Mouse (Mus musculus) heart, postnatal 0 days (tissue): ENCODE results near the gene Nqo1. TPM values are rescaled to one million over a fixed set of nuclear protein-coding genes. Genes with fewer than 3 reads are reported as not detected.
A peak's percentile ranks its signal among the peaks of the same experiment; 100 is the strongest.

Experiments
- ATAC-seq: fragments of 200-750 bp; cut with Nextera tagmentation; 2 replicates; pipeline ENCODE4 v1.8.0; 2017; ENCODE audit warnings: low read depth, moderate number of reproducible peaks, moderate library complexity; ENCODE audit not compliant: insufficient read depth
- DNase-seq: peaks from one replicate; pipeline ENCODE4 v3.0.0-alpha.2; 2016; ENCODE audit warnings: low spot score
- H3K27ac ChIP-seq: fragments of 300-500 bp; sonication (generic); 2 replicates; pipeline ENCODE4 v1.5.1; 2014; ENCODE audit warnings: low read depth, mild to moderate bottlenecking
- H3K27me3 ChIP-seq: fragments of 300-500 bp; sonication (generic); 2 replicates; pipeline ENCODE4 v1.6.1; 2014; ENCODE audit warnings: low read length, mixed read lengths; ENCODE audit not compliant: control insufficient read depth, insufficient read depth
- H3K36me3 ChIP-seq: fragments of 300-500 bp; sonication (generic); replicated peaks from 2 replicates; pipeline ENCODE4 v1.6.1; 2014; ENCODE audit warnings: low read length, mixed read lengths; ENCODE audit not compliant: control insufficient read depth, insufficient read depth
- H3K4me1 ChIP-seq: fragments of 300-500 bp; sonication (generic); 2 replicates; pipeline ENCODE4 v1.6.1; 2014; ENCODE audit warnings: antibody characterized with exemption; ENCODE audit not compliant: control insufficient read depth, insufficient read depth
- H3K4me2 ChIP-seq: fragments of 300-500 bp; sonication (generic); 2 replicates; pipeline ENCODE4 v1.6.1; 2014; ENCODE audit warnings: low read depth, mild to moderate bottlenecking, low read length, moderate library complexity
- H3K4me3 ChIP-seq: fragments of 300-500 bp; sonication (generic); 2 replicates; pipeline ENCODE4 v1.5.1; 2014; ENCODE audit warnings: low read depth, low read length
- H3K9ac ChIP-seq: fragments of 300-500 bp; sonication (generic); replicated peaks from 2 replicates; pipeline ENCODE4 v1.6.1; 2014; ENCODE audit warnings: low read depth, low read length, mixed read lengths
- H3K9me3 ChIP-seq: fragments of 300-500 bp; sonication (generic); replicated peaks from 2 replicates; pipeline ENCODE4 v1.6.1; 2016; ENCODE audit warnings: low read length; ENCODE audit not compliant: control insufficient read depth
- CTCF ChIP-seq: IDR thresholded peaks from 2 replicates; pipeline ENCODE4 v1.5.1; 2016; ENCODE audit warnings: antibody characterized with exemption, control low read depth, low read depth
- EP300 ChIP-seq: IDR thresholded peaks from 2 replicates; pipeline ENCODE4 v1.6.1; 2016; ENCODE audit warnings: antibody characterized with exemption, low read depth
- whole genome bisulfite sequencing: fragments of 180-500 bp; shearing (Covaris S2); extraction: QIAGEN DNeasy Blood & Tissue Kit; methylation state at CpG from one replicate; pipeline ENCODE4 v1.1.7; 2014; 5-methylcytosine and 5-hydroxymethylcytosine counted together
- polyA plus RNA-seq: library from polyadenylated mRNA; unstranded; fragments of >200 nt; fragmentation: Nextera tagmentation; extraction: Ambion mirVana; gene quantifications from 2 replicates; pipeline ENCODE4 v1.2.1, GENCODE M21; 2015
- total RNA-seq: library from RNA; depleted of rRNA; stranded (reverse); fragments of >200 nt; gene quantifications from 2 replicates; pipeline ENCODE4 v1.2.3, GENCODE M21; 2014; ENCODE audit warnings: low replicate concordance; rRNA removed

Nqo1 gene
- total and polyA plus RNA-seq, 2 experiments from 2014 or later: 19.9 to 20.8 TPM

DNA sequence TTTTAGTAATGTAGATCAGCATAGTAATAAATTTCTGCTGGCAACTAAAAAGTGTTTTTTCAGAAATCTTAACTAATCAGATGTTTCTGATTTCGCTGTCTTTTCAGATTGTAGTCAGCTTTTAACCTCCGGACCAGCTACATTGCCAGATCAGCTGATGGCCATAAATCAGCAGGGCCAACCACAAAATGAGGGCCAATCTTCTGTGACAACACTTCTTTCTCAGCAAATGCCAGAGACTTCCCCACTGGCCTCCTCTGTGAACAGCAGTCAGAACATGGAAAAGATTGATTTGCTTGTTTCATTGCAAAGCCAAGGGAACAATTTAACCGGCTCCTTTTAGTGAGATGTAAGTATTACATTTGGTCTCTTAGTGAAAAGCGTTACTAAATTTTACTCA, 32.7 kb downstream of the Nqo1 start:
- Histone ChIP-seq H3K27me3 (no peaks in the 10 kb centered on the region), H3K9me3 (no peaks in the 10 kb centered on the region), H3K4me2 (no peak overlapping the region), H3K4me1 (no peaks in the 10 kb centered on the region), H3K4me3 (no peak overlapping the region), H3K27ac (peak overlapping the region; percentile 62), H3K36me3 (peaks cover 77% of the 10 kb centered on the region), H3K9ac (no peak overlapping the region)
- DNase-seq: no peak
- TF ChIP-seq EP300 (no peak), CTCF (no peak)
- WGBS: 68% methylated on average over 4 of the region's 4 CpGs
- ATAC-seq: no peak

Other genes with a start within 250 kb of the Nqo1 start
- 29.6 and 30.2 TPM in 2 replicates for gene Nfat5, start 109.7 kb downstream of the Nqo1 start, total RNA-seq
- 5.7 and 6.4 TPM in 2 replicates for gene Nfat5, start 109.7 kb downstream of the Nqo1 start, polyA plus RNA-seq
- 9.4 and 26.1 TPM in 2 replicates for gene Nob1, start 21.8 kb upstream of the Nqo1 start, total RNA-seq
- gene Nob1, start 21.8 kb upstream of the Nqo1 start, polyA plus RNA-seq: 32.4 and 35.6 TPM in 2 replicates
- gene Wwp2, start 33.2 kb upstream of the Nqo1 start, total RNA-seq: 37.5 and 40.5 TPM in 2 replicates
- 18.4 and 20.4 TPM in 2 replicates for gene Wwp2, start 33.2 kb upstream of the Nqo1 start, polyA plus RNA-seq
- 25.4 and 27.6 TPM in 2 replicates for gene Psmd7, start 185.3 kb upstream of the Nqo1 start, total RNA-seq
- gene Psmd7, start 185.3 kb upstream of the Nqo1 start, polyA plus RNA-seq: 158 and 159 TPM in 2 replicates